Mouse (Mus musculus): ENCODE results near the gene Aldh1b1. TPM values are rescaled to one million over a fixed set of nuclear protein-coding genes. Genes with fewer than 3 reads are reported as not detected.

Gene Aldh1b1
- polyA plus RNA-seq (2016; fragmentation: Nextera tagmentation; extraction: Ambion mirVana), result 4.6 and 5.1 TPM in 2 replicates

GRCm38 (mm10) chr4:45798964-45799363 is at the start of gene Aldh1b1:
Gene Aldh1b1 (plus strand): TSS chr4:45799022.
- Histone ChIP-seq H3K27me3 (ENCODE audit: low read depth, poor library complexity, severe bottlenecking) (peaks cover 40% of the 10 kb centered on the region), H3K27ac (replicated peaks) (peak within 1 kb of the TSS; percentile 71), H3K36me3 (peaks cover 10% of the 10 kb centered on the region), H3K4me1 (peaks cover 36% of the 10 kb centered on the region), H3K4me3 (peak within 1 kb of the TSS; percentile 57), H3K9me3 (replicated peaks) (no peaks in the 10 kb centered on the region)
- DNase-seq (ENCODE audit: low spot score), result peak; percentile 82
- WGBS, result 1% methylated on average over 26 of the region's 26 CpGs

- no peaks in the 10 kb centered on the region for H3K9me3 ChIP-seq (replicated peaks)
Observed at GRCm38 (mm10) chr4:45749449-45749848, 49.4 kb upstream of the Aldh1b1 start.

GRCm38 (mm10) chr4:45750477-45750876 is 48.3 kb upstream of the Aldh1b1 start:
- Histone ChIP-seq H3K36me3 (no peaks in the 10 kb centered on the region), H3K27ac (replicated peaks) (no peak overlapping the region), H3K4me1 (peaks cover 23% of the 10 kb centered on the region), H3K9me3 (replicated peaks) (no peaks in the 10 kb centered on the region), H3K27me3 (ENCODE audit: low read depth, poor library complexity, severe bottlenecking) (peaks cover 69% of the 10 kb centered on the region), H3K4me3 (no peak overlapping the region)
- no peak for DNase-seq (ENCODE audit: low spot score)
- WGBS, result 87% methylated on average over 6 of the region's 6 CpGs

More at GRCm38 (mm10) chr4:45749449-45749848, 49.4 kb upstream of the Aldh1b1 start:
- peaks cover 17% of the 10 kb centered on the region for H3K4me1 ChIP-seq
- no peak for DNase-seq (ENCODE audit: low spot score)
- WGBS, result 85% methylated on average over 10 of the region's 10 CpGs
- H3K27me3 ChIP-seq (ENCODE audit: low read depth, poor library complexity, severe bottlenecking), result peaks cover 59% of the 10 kb centered on the region
- no peaks in the 10 kb centered on the region for H3K36me3 ChIP-seq
- no peak overlapping the region for H3K4me3 ChIP-seq
- no peak overlapping the region for H3K27ac ChIP-seq (replicated peaks)

GRCm38 (mm10) chr4:45753211-45753809 is 45.5 kb upstream of the Aldh1b1 start:
- peaks cover 97% of the 10 kb centered on the region for H3K27me3 ChIP-seq (ENCODE audit: low read depth, poor library complexity, severe bottlenecking)

GRCm38 (mm10) chr4:45754171-45754570 is 44.7 kb upstream of the Aldh1b1 start:
- H3K27ac ChIP-seq (replicated peaks), result no peak overlapping the region
- WGBS, result 75% methylated on average over 4 of the region's 4 CpGs

More at GRCm38 (mm10) chr4:45753211-45753809, 45.5 kb upstream of the Aldh1b1 start:
- WGBS, result 54% methylated on average over 6 of the region's 6 CpGs
- Histone ChIP-seq H3K4me3 (no peak overlapping the region), H3K4me1 (peaks cover 39% of the 10 kb centered on the region), H3K36me3 (no peaks in the 10 kb centered on the region), H3K27ac (replicated peaks) (0 out of 2 replicates have a peak overlapping the region, but pooled peaks have one; percentile 10), H3K9me3 (replicated peaks) (no peaks in the 10 kb centered on the region)
- no peak for DNase-seq (ENCODE audit: low spot score)

GRCm38 (mm10) chr4:45755097-45755496 is 43.7 kb upstream of the Aldh1b1 start:
- H3K27ac ChIP-seq (replicated peaks), result no peak overlapping the region
- no peak for DNase-seq (ENCODE audit: low spot score)
- no peak overlapping the region for H3K4me3 ChIP-seq
- H3K27me3 ChIP-seq (ENCODE audit: low read depth, poor library complexity, severe bottlenecking), result peaks cover 99% of the 10 kb centered on the region
- H3K36me3 ChIP-seq, result no peaks in the 10 kb centered on the region
- WGBS, result 61% methylated on average over 9 of the region's 9 CpGs
- peaks cover 39% of the 10 kb centered on the region for H3K4me1 ChIP-seq
- no peaks in the 10 kb centered on the region for H3K9me3 ChIP-seq (replicated peaks)

More at GRCm38 (mm10) chr4:45754171-45754570, 44.7 kb upstream of the Aldh1b1 start:
- Histone ChIP-seq H3K9me3 (replicated peaks) (no peaks in the 10 kb centered on the region), H3K36me3 (no peaks in the 10 kb centered on the region), H3K4me1 (peaks cover 33% of the 10 kb centered on the region), H3K4me3 (no peak overlapping the region), H3K27me3 (ENCODE audit: low read depth, poor library complexity, severe bottlenecking) (peaks cover 98% of the 10 kb centered on the region)
- no peak for DNase-seq (ENCODE audit: low spot score)

- 65% methylated on average over 17 of the region's 17 CpGs for WGBS
- peak overlapping the region; percentile 6; the same call in 1 of the 2 replicates for H3K27ac ChIP-seq (replicated peaks)
Observed at GRCm38 (mm10) chr4:45755881-45756280, 42.9 kb upstream of the Aldh1b1 start.

GRCm38 (mm10) chr4:45757941-45758340 is 40.9 kb upstream of the Aldh1b1 start:
- 70% methylated on average over 5 of the region's 5 CpGs for WGBS
- Histone ChIP-seq H3K4me1 (peaks cover 39% of the 10 kb centered on the region), H3K9me3 (replicated peaks) (no peaks in the 10 kb centered on the region; the same call in 1 of the 2 replicates), H3K4me3 (no peak overlapping the region), H3K36me3 (no peaks in the 10 kb centered on the region), H3K27ac (replicated peaks) (no peak overlapping the region), H3K27me3 (ENCODE audit: low read depth, poor library complexity, severe bottlenecking) (peaks cover 99% of the 10 kb centered on the region)
- no peak for DNase-seq (ENCODE audit: low spot score)

More at GRCm38 (mm10) chr4:45755881-45756280, 42.9 kb upstream of the Aldh1b1 start:
- Histone ChIP-seq H3K9me3 (replicated peaks) (no peaks in the 10 kb centered on the region), H3K4me1 (peaks cover 39% of the 10 kb centered on the region), H3K36me3 (no peaks in the 10 kb centered on the region), H3K27me3 (ENCODE audit: low read depth, poor library complexity, severe bottlenecking) (peaks cover 99% of the 10 kb centered on the region), H3K4me3 (no peak overlapping the region)
- no peak for DNase-seq (ENCODE audit: low spot score)

GRCm38 (mm10) chr4:45759411-45759810 is 39.4 kb upstream of the Aldh1b1 start:
- Histone ChIP-seq H3K27me3 (ENCODE audit: low read depth, poor library complexity, severe bottlenecking) (peaks cover 99% of the 10 kb centered on the region), H3K4me3 (no peak overlapping the region), H3K27ac (replicated peaks) (peak overlapping the region; percentile 60; the same call in 1 of the 2 replicates), H3K4me1 (peaks cover 43% of the 10 kb centered on the region), H3K9me3 (replicated peaks) (no peaks in the 10 kb centered on the region; the same call in 1 of the 2 replicates), H3K36me3 (no peaks in the 10 kb centered on the region)
- no peak for DNase-seq (ENCODE audit: low spot score)
- WGBS, result 68% methylated on average over 8 of the region's 8 CpGs

GRCm38 (mm10) chr4:45762600-45762999 is 36.2 kb upstream of the Aldh1b1 start:
- WGBS, result 76% methylated on average over 4 of the region's 4 CpGs
- no peak for DNase-seq (ENCODE audit: low spot score)
- no peaks in the 10 kb centered on the region; the same call in 1 of the 2 replicates for H3K9me3 ChIP-seq (replicated peaks)
- H3K27ac ChIP-seq (replicated peaks), result no peak overlapping the region
- H3K4me1 ChIP-seq, result peaks cover 50% of the 10 kb centered on the region
- H3K36me3 ChIP-seq, result no peaks in the 10 kb centered on the region
- H3K27me3 ChIP-seq (ENCODE audit: low read depth, poor library complexity, severe bottlenecking), result peaks cover 99% of the 10 kb centered on the region
- H3K4me3 ChIP-seq, result no peak overlapping the region

GRCm38 (mm10) chr4:45763288-45764140 is 35.3 kb upstream of the Aldh1b1 start:
- peak; percentile 46 for DNase-seq (ENCODE audit: low spot score)
- WGBS, result 3% methylated on average over 18 of the region's 18 CpGs
- peak overlapping the region; percentile 43 for H3K4me3 ChIP-seq
- no peaks in the 10 kb centered on the region for H3K36me3 ChIP-seq
- peak overlapping the region; percentile 68 for H3K27ac ChIP-seq (replicated peaks)
- H3K27me3 ChIP-seq (ENCODE audit: low read depth, poor library complexity, severe bottlenecking), result peaks cover 100% of the 10 kb centered on the region
- no peaks in the 10 kb centered on the region; the same call in 1 of the 2 replicates for H3K9me3 ChIP-seq (replicated peaks)
- H3K4me1 ChIP-seq, result peaks cover 57% of the 10 kb centered on the region

- 9% methylated on average over 10 of the region's 10 CpGs for WGBS
- Histone ChIP-seq H3K4me3 (peak overlapping the region; percentile 43), H3K36me3 (no peaks in the 10 kb centered on the region), H3K9me3 (replicated peaks) (no peaks in the 10 kb centered on the region; the same call in 1 of the 2 replicates), H3K27me3 (ENCODE audit: low read depth, poor library complexity, severe bottlenecking) (peaks cover 100% of the 10 kb centered on the region), H3K4me1 (peaks cover 63% of the 10 kb centered on the region), H3K27ac (replicated peaks) (peak overlapping the region; percentile 68; the same call in 1 of the 2 replicates)
- no peak for DNase-seq (ENCODE audit: low spot score)
Observed at GRCm38 (mm10) chr4:45764141-45764494, 34.7 kb upstream of the Aldh1b1 start.

Measured in midbrain, embryonic 10.5 days (tissue).